Mouse (Mus musculus) thymus, adult 2 months (tissue): ENCODE results near the gene Mical2. TPM values are rescaled to one million over a fixed set of nuclear protein-coding genes. Genes with fewer than 3 reads are reported as not detected.

Source experiments
- DNase-seq: peaks from one replicate; pipeline ENCODE4 v3.0.0; 2021
- H3K27ac ChIP-seq: fragments of 200-500 bp; 2 replicates; pipeline ENCODE4 v1.5.1; 2012; ENCODE audit warnings: low read length, control low read depth; ENCODE audit not compliant: control insufficient read depth, insufficient read depth
- H3K27me3 ChIP-seq: fragments of 200-500 bp; 2 replicates; pipeline ENCODE4 v1.6.1; 2012; ENCODE audit warnings: mild to moderate bottlenecking, low read length, moderate library complexity, mixed read lengths; ENCODE audit not compliant: control insufficient read depth, insufficient read depth
- H3K36me3 ChIP-seq: fragments of 200-500 bp; 2 replicates; pipeline ENCODE4 v1.6.1; 2012; ENCODE audit warnings: mild to moderate bottlenecking, low read length, moderate library complexity; ENCODE audit not compliant: control insufficient read depth, insufficient read depth
- H3K4me1 ChIP-seq: fragments of 200-500 bp; replicated peaks from 2 replicates; pipeline ENCODE4 v1.6.1; 2012; ENCODE audit warnings: low read length; ENCODE audit not compliant: control insufficient read depth, insufficient read depth
- H3K4me3 ChIP-seq: fragments of 200-500 bp; 2 replicates; pipeline ENCODE4 v1.5.1; 2012; ENCODE audit warnings: mild to moderate bottlenecking, low read length, control low read depth, moderate library complexity; ENCODE audit not compliant: control insufficient read depth, insufficient read depth
- CTCF ChIP-seq: fragments of 200-500 bp; IDR thresholded peaks from 2 replicates; pipeline ENCODE4 v1.5.1; 2012; ENCODE audit warnings: mild to moderate bottlenecking, control low read depth, low read length, moderate library complexity, borderline replicate concordance; ENCODE audit not compliant: control insufficient read depth, poor library complexity, insufficient read depth; ENCODE audit errors: extremely low read depth
- POLR2A ChIP-seq: fragments of 200-500 bp; IDR thresholded peaks from 2 replicates; pipeline ENCODE4 v1.6.1; 2012; ENCODE audit warnings: mild to moderate bottlenecking, low read length, control low read depth, moderate library complexity; ENCODE audit not compliant: control insufficient read depth, poor library complexity, insufficient read depth; ENCODE audit errors: extremely low read depth
- WGBS: fragments of 180-500 bp; shearing (Covaris S2); methylation state at CpG from one replicate; pipeline ENCODE4 v1.1.7; 2018; 5-methylcytosine and 5-hydroxymethylcytosine counted together
- polyA plus RNA-seq: library from polyadenylated mRNA; depleted of rRNA; stranded (reverse); fragments of >200 nt; gene quantifications from 2 replicates; pipeline ENCODE4 v1.2.3, GENCODE M21; 2012

Mical2 gene
- polyA plus RNA-seq, 1 experiment: 3.5 TPM

GRCm38 (mm10) chr7:112241211-112241944 is 15.7 kb downstream of the Mical2 start:
- Histone ChIP-seq H3K4me3 (no peak overlapping the region), H3K4me1 (peaks cover 33% of the 10 kb centered on the region), H3K36me3 (no peaks in the 10 kb centered on the region), H3K27me3 (no peaks in the 10 kb centered on the region), H3K27ac (no peak overlapping the region)
- 78% methylated on average over 8 of the region's 8 CpGs for WGBS
- TF ChIP-seq POLR2A (no peak), CTCF (no peak)
- no peak for DNase-seq

DNA sequence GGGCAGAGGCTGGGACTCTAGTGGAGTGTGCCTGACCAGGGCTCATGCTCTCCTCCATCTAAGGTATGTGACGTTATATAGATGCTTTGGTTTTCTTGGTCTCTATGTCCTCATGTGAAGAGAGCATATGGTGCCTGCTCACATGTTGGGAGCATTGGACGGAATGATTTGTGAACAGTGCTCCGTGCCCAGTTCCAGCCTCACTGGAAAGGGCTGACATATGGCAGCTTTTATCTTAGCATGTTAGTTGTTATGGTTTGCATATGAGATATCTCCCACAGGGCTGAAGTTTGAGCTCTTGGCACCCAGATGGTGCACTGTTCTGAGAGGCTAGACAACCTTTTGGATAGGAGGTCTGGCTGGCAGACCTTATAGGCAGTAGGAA is 16.3 kb downstream of the Mical2 start:
- H3K4me1 ChIP-seq: peaks cover 33% of the 10 kb centered on the region
- WGBS: 98% methylated on average over 3 of the region's 3 CpGs
- H3K27ac ChIP-seq: no peak overlapping the region
- no peaks in the 10 kb centered on the region for H3K36me3 ChIP-seq
- no peak for DNase-seq
- H3K27me3 ChIP-seq: no peaks in the 10 kb centered on the region
- no peak overlapping the region for H3K4me3 ChIP-seq
- TF ChIP-seq POLR2A: no peak
- no peak for TF ChIP-seq CTCF

- peaks cover 33% of the 10 kb centered on the region for H3K4me1 ChIP-seq
- WGBS: 97% methylated on average over 6 of the region's 6 CpGs
- H3K36me3 ChIP-seq: no peaks in the 10 kb centered on the region
- no peaks in the 10 kb centered on the region for H3K27me3 ChIP-seq
- H3K4me3 ChIP-seq: no peak overlapping the region
- no peak for DNase-seq
- TF ChIP-seq POLR2A: no peak
- TF ChIP-seq CTCF: no peak
- no peak overlapping the region for H3K27ac ChIP-seq
Measured at GRCm38 (mm10) chr7:112242587-112242986, 16.9 kb downstream of the Mical2 start.

DNA sequence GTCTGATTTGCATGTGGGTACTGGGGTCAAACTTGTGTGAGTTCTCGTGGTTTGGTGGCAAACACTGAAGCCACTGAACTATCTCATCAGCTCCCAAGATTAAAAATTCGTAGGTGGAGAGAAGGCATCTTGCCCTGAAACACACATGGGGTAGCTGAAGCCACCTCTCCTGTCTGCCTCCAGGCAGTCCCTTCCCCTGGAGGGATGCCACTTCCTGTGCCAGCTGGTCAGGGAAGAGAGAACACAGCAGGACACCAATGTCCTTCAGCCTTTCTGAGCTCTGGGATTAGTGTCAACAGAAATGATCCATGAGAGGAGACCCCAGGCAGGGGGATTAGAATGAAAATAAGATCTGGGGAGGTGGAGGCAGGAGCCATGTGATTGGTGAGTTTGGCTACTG is 18.4 kb downstream of the Mical2 start:
- Histone ChIP-seq H3K36me3 (no peaks in the 10 kb centered on the region), H3K4me3 (no peak overlapping the region), H3K27ac (no peak overlapping the region), H3K4me1 (peaks cover 26% of the 10 kb centered on the region), H3K27me3 (no peaks in the 10 kb centered on the region)
- TF ChIP-seq CTCF (no peak), POLR2A (no peak)
- WGBS: 63% methylated on average over 2 of the region's 2 CpGs
- no peak for DNase-seq

GRCm38 (mm10) chr7:112244683-112245082 is 19.0 kb downstream of the Mical2 start:
- H3K4me1 ChIP-seq: peaks cover 23% of the 10 kb centered on the region
- DNase-seq: no peak
- no peak for TF ChIP-seq CTCF
- no peak overlapping the region for H3K27ac ChIP-seq
- no peaks in the 10 kb centered on the region for H3K36me3 ChIP-seq
- WGBS: 33% methylated on average over 6 of the region's 6 CpGs
- H3K27me3 ChIP-seq: no peaks in the 10 kb centered on the region
- H3K4me3 ChIP-seq: no peak overlapping the region

- Histone ChIP-seq H3K27me3 (no peaks in the 10 kb centered on the region), H3K27ac (no peak overlapping the region), H3K36me3 (no peaks in the 10 kb centered on the region), H3K4me3 (no peak overlapping the region), H3K4me1 (peaks cover 19% of the 10 kb centered on the region)
- 88% methylated on average over 4 of the region's 4 CpGs for WGBS
- no peak for DNase-seq
- TF ChIP-seq CTCF: no peak
- no peak for TF ChIP-seq POLR2A
Measured at GRCm38 (mm10) chr7:112245839-112246438, 20.3 kb downstream of the Mical2 start.

GRCm38 (mm10) chr7:112246442-112246841 is 20.8 kb downstream of the Mical2 start:
- TF ChIP-seq CTCF (no peak), POLR2A (no peak)
- 97% methylated on average over 4 of the region's 4 CpGs for WGBS
- peaks cover 19% of the 10 kb centered on the region for H3K4me1 ChIP-seq

More at GRCm38 (mm10) chr7:112246442-112246841, 20.8 kb downstream of the Mical2 start:
- Histone ChIP-seq H3K27me3 (no peaks in the 10 kb centered on the region), H3K4me3 (no peak overlapping the region), H3K27ac (no peak overlapping the region), H3K36me3 (no peaks in the 10 kb centered on the region)
- no peak for DNase-seq
